Mouse (Mus musculus) spleen, postnatal 10 days (tissue): ENCODE results near the gene Zfp831.
A peak's percentile ranks its signal among the peaks of the same experiment; 100 is the strongest.

Experiments used
- DNase-seq, 2 experiments: peaks; one replicate each; pipeline ENCODE4 v3.0.0; 2021 to 2022; ENCODE audit warnings: low spot score in 2 of 2

The Zfp831 gene

DNA sequence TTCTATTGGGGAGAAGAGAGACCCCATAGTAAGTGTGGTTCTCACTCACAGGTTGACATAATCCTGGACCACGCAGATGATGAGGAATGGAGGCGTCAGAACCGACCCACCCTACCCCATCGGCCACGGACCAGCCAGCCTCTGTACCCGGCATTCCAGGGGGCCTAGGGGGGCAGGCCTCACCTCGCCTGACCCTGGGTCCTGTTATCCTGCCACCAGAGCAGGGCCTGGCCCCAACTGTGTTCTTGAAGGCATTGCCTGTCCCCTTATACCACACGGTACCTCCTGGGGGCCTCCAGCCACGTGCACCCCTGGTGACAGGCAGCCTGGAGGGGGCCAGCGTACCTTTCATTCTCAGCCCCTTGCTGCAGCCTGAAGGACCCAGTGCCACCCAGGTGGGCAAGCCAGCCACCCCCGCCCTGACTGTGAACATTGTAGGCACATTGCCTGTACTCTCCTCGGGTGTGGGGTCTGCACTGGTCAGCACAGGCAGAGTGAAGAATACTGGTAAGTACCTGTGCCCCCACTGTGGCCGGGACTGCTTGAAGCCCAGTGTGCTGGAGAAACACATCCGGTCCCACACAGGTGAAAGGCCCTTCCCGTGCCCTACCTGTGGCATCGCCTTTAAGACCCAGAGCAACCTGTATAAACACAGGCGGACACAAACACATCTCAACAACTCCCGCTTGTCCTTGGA is at the start of gene Zfp831:
Gene Zfp831, plus strand, starts transcription at position 87 of the 697 bp plus-strand sequence.
- no peak for DNase-seq

- no peak for DNase-seq
Measured at GRCm38 (mm10) chr2:174594965-174595364, 48.4 kb upstream of the Zfp831 start.

GRCm38 (mm10) chr2:174595611-174596010 is 47.7 kb upstream of the Zfp831 start:
- no peak for DNase-seq

DNA sequence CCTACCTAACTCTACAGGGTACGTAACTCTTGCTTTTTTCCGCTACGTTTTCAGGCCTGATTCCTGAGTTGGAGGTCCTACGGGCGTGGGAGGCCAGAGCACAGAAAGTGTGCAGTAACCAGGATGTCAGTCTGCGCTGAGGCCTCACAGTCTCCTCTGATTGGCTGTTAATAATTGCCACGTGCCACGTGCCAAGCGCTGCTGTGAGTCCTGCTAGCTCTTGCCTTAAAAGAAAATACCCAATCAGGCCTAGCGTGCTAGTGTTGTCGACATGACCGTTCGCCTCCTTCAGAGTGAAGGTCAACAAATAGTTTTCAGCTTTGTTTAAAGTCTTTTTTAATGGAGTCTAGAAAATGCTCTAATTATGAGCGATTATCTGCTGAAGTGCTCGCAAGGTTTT is 46.9 kb upstream of the Zfp831 start:
- no peak for DNase-seq

DNA sequence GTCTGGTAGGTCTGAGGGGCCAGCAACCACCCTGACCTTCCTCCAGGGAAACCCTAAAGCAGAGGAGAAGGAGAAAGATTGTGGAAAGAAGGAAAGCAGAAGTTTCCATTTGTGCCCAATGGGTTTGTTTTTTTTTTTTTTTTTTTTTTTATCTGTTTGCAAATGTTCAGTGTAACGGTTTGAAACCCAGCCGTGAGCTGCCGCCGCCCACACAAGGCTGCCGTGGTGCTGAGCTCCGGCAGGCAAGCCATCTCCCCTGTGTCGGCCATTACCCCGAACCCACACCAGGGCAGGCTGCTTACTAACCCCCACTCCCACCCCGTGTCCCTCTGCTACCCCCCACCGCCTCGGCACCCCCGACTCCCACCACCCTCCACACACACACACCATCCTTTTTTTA is 44.9 kb upstream of the Zfp831 start:
- peak in 1 of 2 experiments; percentile 51 for DNase-seq

GRCm38 (mm10) chr2:174599071-174599635 is 44.2 kb upstream of the Zfp831 start:
- no peak for DNase-seq

- DNase-seq, result no peak
Measured at GRCm38 (mm10) chr2:174599853-174600271, 43.5 kb upstream of the Zfp831 start.

DNA sequence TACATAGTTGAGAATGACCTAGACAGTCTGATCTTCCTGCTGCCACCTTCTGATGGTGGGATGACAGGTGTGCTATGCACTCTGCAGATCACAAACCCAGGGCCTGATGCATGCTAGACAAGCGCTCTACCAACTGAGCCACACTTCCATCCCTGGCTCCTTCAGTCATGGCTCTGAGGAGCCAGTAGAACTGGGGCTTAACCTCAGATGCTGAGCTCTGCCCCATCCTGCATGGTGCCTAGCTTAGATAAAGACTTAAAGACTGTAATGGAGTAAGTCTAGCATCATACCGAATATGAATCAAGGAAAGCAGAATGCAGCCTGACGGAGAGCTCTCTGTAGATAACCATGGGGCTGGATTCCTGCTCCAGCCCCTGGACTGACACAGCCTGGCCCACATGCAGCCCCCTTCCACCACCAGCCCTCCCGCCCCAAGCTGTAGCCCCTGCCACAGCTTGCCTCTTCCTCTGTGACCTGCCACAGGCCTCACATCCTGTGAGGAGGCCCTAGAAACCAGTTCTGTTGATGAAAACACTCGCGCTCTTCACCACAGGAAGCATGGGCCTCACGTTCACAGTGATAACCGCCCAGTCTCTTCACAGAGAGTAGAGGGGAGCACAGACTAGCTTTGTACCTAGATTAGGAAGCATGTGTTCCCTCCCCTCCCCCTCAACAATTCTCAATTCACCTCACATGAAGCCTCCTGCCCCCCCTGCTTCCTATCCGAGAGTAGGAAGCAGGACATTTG is 41.2 kb upstream of the Zfp831 start:
- peak in 1 of 2 experiments; percentile 58 for DNase-seq

DNA sequence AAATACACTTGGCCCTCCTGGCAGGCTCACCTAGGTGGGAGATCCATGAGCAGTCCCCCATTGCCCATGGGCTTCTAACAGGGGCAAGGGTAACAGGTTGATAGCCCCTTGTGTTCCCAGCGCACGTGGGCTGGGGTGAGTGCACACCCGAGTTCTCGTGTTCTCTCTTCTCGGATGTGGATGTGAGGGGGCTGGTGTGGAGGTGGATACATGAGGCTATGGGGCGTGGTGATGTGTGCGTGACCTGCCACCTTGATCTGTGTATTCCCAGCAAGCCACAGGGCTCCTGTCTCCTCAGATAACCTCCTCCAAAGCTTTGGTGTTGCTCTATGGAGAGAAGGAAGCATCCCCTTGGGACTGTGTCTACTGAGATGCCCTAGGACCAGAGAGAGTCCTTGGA is 40.0 kb upstream of the Zfp831 start:
- no peak for DNase-seq

DNA sequence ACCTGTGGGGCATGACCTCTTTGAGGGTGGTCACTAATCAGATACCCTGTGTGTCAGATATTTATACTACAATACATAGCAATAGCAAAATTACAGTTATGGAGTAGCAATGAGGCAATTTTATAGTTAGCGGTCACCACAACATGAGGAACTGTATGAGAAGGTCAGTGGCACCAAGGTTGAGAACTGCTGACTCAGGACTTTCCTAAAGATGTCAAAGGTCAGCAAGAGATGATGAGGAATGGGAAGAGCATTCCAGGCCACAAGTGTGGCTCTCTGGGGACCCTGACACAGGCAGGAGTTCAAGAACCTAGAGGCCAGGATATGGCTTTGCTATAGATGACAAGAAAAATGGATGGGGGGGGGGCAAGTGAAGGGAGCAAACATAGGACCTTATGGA is 38.3 kb upstream of the Zfp831 start:
- DNase-seq, result no peak

- no peak for DNase-seq
Measured at GRCm38 (mm10) chr2:174605442-174606087, 37.8 kb upstream of the Zfp831 start.

DNA sequence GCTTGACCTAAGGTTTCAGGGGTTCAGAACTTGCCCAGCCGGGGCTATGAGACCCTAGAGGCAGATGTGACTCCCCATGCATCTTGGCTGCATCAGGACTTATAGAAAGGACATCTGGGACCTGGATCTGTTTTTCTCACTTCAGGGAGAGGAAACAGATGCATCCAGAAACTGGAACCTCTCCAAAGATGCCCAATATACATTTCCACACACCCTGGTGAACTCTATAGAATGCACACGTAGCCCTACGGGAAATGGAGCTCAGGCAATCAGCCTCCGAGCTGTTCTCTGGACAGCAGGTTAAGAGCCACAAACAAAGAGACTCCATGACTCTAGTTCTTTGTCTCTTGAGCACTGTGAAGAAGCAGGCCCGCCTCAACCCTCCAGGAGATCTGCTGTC is 37.0 kb upstream of the Zfp831 start:
- DNase-seq, result no peak

- no peak for DNase-seq
Measured at GRCm38 (mm10) chr2:174609892-174610291, 33.4 kb upstream of the Zfp831 start.

DNA sequence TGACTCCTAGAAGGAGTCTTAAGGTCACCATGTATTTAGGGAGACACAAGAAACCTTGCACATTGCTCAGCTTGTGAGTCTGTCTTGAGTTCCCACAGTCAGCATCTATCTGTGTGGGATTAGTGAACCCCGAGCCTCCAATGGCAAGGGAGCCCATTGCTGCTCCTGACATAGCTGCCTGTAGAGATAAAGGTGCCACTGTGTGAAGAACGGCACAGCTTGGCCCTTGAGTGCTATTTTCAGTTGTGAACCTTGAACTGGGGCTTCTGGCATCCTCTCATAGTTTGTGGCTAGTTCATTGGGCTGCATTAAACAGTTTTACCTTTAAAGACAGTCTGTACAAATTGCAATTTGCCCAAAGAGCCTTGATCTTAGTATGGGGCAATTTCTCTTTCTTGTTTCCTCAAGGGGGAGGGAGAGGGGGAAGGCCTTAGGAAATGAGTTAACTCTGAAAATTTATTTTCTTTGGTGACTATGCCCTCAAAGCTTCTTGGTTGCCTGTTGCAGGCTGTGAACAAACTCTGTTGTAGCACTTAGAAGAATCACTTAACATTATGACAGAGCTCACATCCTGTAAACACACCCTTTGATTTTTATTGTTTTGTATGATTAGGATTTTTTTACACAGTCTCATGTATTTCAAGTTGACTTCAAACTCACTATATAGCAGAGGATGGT is 30.8 kb upstream of the Zfp831 start:
- no peak for DNase-seq

DNA sequence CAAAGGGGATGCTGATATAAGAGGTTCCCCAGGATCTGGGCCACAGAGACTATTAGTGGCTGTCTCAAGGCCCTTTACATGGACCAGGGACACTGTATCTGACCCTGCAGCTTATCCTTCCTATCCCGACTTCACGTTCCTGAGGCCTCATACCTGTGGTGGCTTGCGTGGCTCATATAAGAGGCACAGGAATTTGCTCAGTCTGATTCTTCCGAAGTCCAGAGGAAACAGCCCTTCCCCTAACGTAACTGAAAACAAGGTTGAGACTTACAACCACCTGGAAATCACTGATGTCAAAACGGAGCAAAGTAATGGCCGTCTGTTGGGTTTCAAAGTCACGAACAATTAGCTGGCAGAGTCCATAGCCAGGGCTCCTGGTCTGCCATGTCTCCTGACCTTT is 30.1 kb upstream of the Zfp831 start:
- no peak for DNase-seq

DNA sequence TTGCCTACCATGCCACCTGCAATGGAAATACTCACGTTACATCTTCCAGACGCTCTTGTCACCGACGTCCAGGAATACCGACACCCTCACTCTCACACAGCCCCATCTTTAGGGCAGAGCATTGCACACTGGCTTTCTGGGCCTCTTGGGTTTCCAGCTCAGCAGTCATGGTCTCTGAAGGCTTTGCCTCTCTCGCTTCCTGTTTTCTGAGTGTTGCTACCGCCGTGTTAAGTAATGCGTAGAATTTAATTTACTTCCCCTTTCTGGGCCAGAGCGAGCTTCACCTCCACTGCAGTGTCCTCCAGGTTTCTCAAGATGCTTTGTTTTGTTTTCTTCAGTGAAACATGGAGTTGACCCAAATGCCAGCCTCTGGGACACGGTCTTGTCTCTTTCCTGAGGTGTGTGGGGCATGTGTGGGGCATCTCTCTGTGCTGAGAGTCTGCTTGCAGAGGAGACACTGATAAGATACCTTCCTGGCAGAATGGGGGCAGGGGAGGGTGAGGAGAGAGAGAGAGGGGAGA is 29.4 kb upstream of the Zfp831 start:
- DNase-seq, result peak; percentile 52 to 54

- peak in 1 of 2 experiments; percentile 43 for DNase-seq
Measured at GRCm38 (mm10) chr2:174621881-174622280, 21.5 kb upstream of the Zfp831 start.

GRCm38 (mm10) chr2:174624430-174624829 is 18.9 kb upstream of the Zfp831 start:
- DNase-seq, result no peak

DNA sequence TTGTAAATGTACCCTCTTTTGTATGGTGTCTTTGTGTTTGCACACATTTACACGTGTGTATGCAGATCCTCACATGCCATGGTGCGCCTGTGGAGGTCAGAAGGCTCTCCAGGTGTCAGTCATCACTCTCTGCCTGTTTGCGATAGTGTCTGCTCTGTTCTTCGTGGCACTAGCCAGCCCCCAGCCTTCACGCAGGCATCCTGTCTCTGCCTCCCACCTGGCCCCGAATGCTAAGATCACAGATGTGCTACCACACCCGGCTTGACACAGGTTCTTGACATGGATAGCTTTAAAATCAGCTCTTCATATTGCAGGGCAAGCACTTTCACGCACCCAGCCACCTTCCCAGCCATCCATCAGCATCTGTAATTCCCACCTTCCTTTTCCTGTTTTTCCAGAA is 16.3 kb upstream of the Zfp831 start:
- no peak for DNase-seq

DNA sequence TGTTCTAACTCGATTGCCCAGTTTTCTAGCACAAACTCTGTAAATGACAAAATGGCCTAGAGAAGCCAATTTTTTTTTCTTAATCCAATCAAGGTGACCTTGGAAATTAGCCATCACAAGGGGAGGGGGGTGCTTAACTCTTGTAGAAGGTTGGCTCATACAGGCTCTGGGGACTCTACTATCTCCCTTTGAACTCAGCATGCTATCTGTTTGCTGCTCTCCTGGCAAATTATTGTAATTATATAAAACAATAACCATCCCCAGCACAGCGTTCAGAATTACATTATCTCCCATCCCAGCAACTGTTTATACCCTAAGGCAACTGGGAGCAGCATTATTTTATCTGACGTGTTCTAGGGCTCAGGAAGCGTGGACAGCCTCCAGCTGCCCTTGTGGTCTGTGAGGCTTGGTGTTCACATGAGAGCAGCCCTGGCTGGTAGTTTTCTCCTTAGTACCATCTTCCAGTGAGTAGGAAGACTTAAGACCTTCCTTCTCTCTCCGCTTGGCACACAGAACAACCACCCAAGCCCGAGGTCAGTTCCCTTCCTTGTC is 14.0 kb upstream of the Zfp831 start:
- DNase-seq, result no peak

- DNase-seq, result no peak
Measured at GRCm38 (mm10) chr2:174636750-174637149, 6.6 kb upstream of the Zfp831 start.
